Mouse (Mus musculus): ENCODE measurements at regions not wholly inside any gene's neighbourhood (a gene's known extent, or its start where the extent isn't known, plus 50 kb on each side); places are given as distances from the start of the nearest gene placed in this dataset.

GRCm38 (mm10) chrX:158971726-158972125 lies 238.4 kb upstream of the Rps6ka3 start:
- DNase-seq (ENCODE audit: low spot score) (no peak), ATAC-seq (replicated peaks; ENCODE audit: low FRiP score, low TSS enrichment, low read depth) (no peak)
- H3K36me3 ChIP-seq (ENCODE audit: control insufficient read depth, insufficient read depth, low read length): no peaks in the 10 kb centered on the region
- no peak overlapping the region for H3K4me3 ChIP-seq (ENCODE audit: low read depth, low read length)
- no peak overlapping the region for H3K4me2 ChIP-seq (ENCODE audit: low read length)
- 58% methylated on average over 5 of the region's 5 CpGs for WGBS
- no peaks in the 10 kb centered on the region for H3K4me1 ChIP-seq (replicated peaks; ENCODE audit: control insufficient read depth, insufficient read depth, low read length)
- H3K27me3 ChIP-seq (replicated peaks; ENCODE audit: control insufficient read depth, insufficient read depth, low read length): no peaks in the 10 kb centered on the region
- H3K9ac ChIP-seq (ENCODE audit: low read length): no peak overlapping the region
- no peaks in the 10 kb centered on the region for H3K9me3 ChIP-seq (ENCODE audit: control insufficient read depth, low read length)
- H3K27ac ChIP-seq (ENCODE audit: low read depth): no peak overlapping the region

- no peak overlapping the region for H3K4me3 ChIP-seq (ENCODE audit: low read depth, low read length)
- no peaks in the 10 kb centered on the region for H3K27me3 ChIP-seq (replicated peaks; ENCODE audit: control insufficient read depth, insufficient read depth, low read length)
- no peak for DNase-seq (ENCODE audit: low spot score)
- H3K36me3 ChIP-seq (ENCODE audit: control insufficient read depth, insufficient read depth, low read length): no peaks in the 10 kb centered on the region
- H3K4me2 ChIP-seq (ENCODE audit: low read length): no peak overlapping the region
- no peaks in the 10 kb centered on the region for H3K9me3 ChIP-seq (ENCODE audit: control insufficient read depth, low read length)
- no peak overlapping the region for H3K27ac ChIP-seq (ENCODE audit: low read depth)
- WGBS: 38% methylated on average over 5 of the region's 5 CpGs
- ATAC-seq (replicated peaks; ENCODE audit: low FRiP score, low TSS enrichment, low read depth): no peak
- no peak overlapping the region for H3K9ac ChIP-seq (ENCODE audit: low read length)
- no peaks in the 10 kb centered on the region for H3K4me1 ChIP-seq (replicated peaks; ENCODE audit: control insufficient read depth, insufficient read depth, low read length)
Measured at GRCm38 (mm10) chrX:158976648-158977047, 233.5 kb upstream of the Rps6ka3 start.

GRCm38 (mm10) chrX:158984721-158985120 lies 225.4 kb upstream of the Rps6ka3 start:
- Histone ChIP-seq H3K4me3 (ENCODE audit: low read depth, low read length) (no peak overlapping the region), H3K9ac (ENCODE audit: low read length) (no peak overlapping the region), H3K4me1 (replicated peaks; ENCODE audit: control insufficient read depth, insufficient read depth, low read length) (no peaks in the 10 kb centered on the region), H3K27ac (ENCODE audit: low read depth) (no peak overlapping the region), H3K27me3 (replicated peaks; ENCODE audit: control insufficient read depth, insufficient read depth, low read length) (no peaks in the 10 kb centered on the region), H3K4me2 (ENCODE audit: low read length) (no peak overlapping the region), H3K9me3 (ENCODE audit: control insufficient read depth, low read length) (no peaks in the 10 kb centered on the region), H3K36me3 (ENCODE audit: control insufficient read depth, insufficient read depth, low read length) (no peaks in the 10 kb centered on the region)
- DNase-seq (ENCODE audit: low spot score) (no peak), ATAC-seq (replicated peaks; ENCODE audit: low FRiP score, low TSS enrichment, low read depth) (no peak)
- 79% methylated on average over 2 of the region's 2 CpGs for WGBS

GRCm38 (mm10) chrX:158987676-158988075 lies 222.4 kb upstream of the Rps6ka3 start:
- no peak overlapping the region for H3K4me3 ChIP-seq (ENCODE audit: low read depth, low read length)
- no peaks in the 10 kb centered on the region for H3K4me1 ChIP-seq (replicated peaks; ENCODE audit: control insufficient read depth, insufficient read depth, low read length)
- H3K36me3 ChIP-seq (ENCODE audit: control insufficient read depth, insufficient read depth, low read length): no peaks in the 10 kb centered on the region
- no peak overlapping the region for H3K9ac ChIP-seq (ENCODE audit: low read length)
- no peak overlapping the region for H3K4me2 ChIP-seq (ENCODE audit: low read length)
- no peak overlapping the region for H3K27ac ChIP-seq (ENCODE audit: low read depth)
- DNase-seq (ENCODE audit: low spot score) (no peak), ATAC-seq (replicated peaks; ENCODE audit: low FRiP score, low TSS enrichment, low read depth) (no peak)
- 30% methylated on average over 3 of the region's 3 CpGs for WGBS
- no peaks in the 10 kb centered on the region for H3K27me3 ChIP-seq (replicated peaks; ENCODE audit: control insufficient read depth, insufficient read depth, low read length)
- H3K9me3 ChIP-seq (ENCODE audit: control insufficient read depth, low read length): no peaks in the 10 kb centered on the region

GRCm38 (mm10) chrX:159018955-159019354 lies 191.2 kb upstream of the Rps6ka3 start:
- ATAC-seq (replicated peaks; ENCODE audit: low FRiP score, low TSS enrichment, low read depth) (no peak), DNase-seq (ENCODE audit: low spot score) (no peak)
- H3K27ac ChIP-seq (ENCODE audit: low read depth): no peak overlapping the region
- H3K4me1 ChIP-seq (replicated peaks; ENCODE audit: control insufficient read depth, insufficient read depth, low read length): no peaks in the 10 kb centered on the region
- no peaks in the 10 kb centered on the region for H3K36me3 ChIP-seq (ENCODE audit: control insufficient read depth, insufficient read depth, low read length)
- no peak overlapping the region for H3K9ac ChIP-seq (ENCODE audit: low read length)
- H3K4me2 ChIP-seq (ENCODE audit: low read length): no peak overlapping the region
- H3K27me3 ChIP-seq (replicated peaks; ENCODE audit: control insufficient read depth, insufficient read depth, low read length): no peaks in the 10 kb centered on the region
- no peak overlapping the region for H3K4me3 ChIP-seq (ENCODE audit: low read depth, low read length)
- H3K9me3 ChIP-seq (ENCODE audit: control insufficient read depth, low read length): no peaks in the 10 kb centered on the region
- WGBS: 71% methylated on average over 1 of the region's 1 CpGs

- H3K9me3 ChIP-seq (ENCODE audit: control insufficient read depth, low read length): no peaks in the 10 kb centered on the region
- DNase-seq (ENCODE audit: low spot score) (no peak), ATAC-seq (replicated peaks; ENCODE audit: low FRiP score, low TSS enrichment, low read depth) (no peak)
Measured at GRCm38 (mm10) chrX:159026311-159026710, 183.8 kb upstream of the Rps6ka3 start.

GRCm38 (mm10) chrX:159031927-159032326 lies 178.2 kb upstream of the Rps6ka3 start:
- DNase-seq (ENCODE audit: low spot score) (no peak), ATAC-seq (replicated peaks; ENCODE audit: low FRiP score, low TSS enrichment, low read depth) (no peak)
- Histone ChIP-seq H3K9ac (ENCODE audit: low read length) (no peak overlapping the region), H3K27ac (ENCODE audit: low read depth) (no peak overlapping the region), H3K27me3 (replicated peaks; ENCODE audit: control insufficient read depth, insufficient read depth, low read length) (no peaks in the 10 kb centered on the region), H3K4me2 (ENCODE audit: low read length) (no peak overlapping the region), H3K36me3 (ENCODE audit: control insufficient read depth, insufficient read depth, low read length) (no peaks in the 10 kb centered on the region), H3K4me3 (ENCODE audit: low read depth, low read length) (no peak overlapping the region), H3K9me3 (ENCODE audit: control insufficient read depth, low read length) (no peaks in the 10 kb centered on the region), H3K4me1 (replicated peaks; ENCODE audit: control insufficient read depth, insufficient read depth, low read length) (no peaks in the 10 kb centered on the region)
- 67% methylated on average over 4 of the region's 4 CpGs for WGBS

More at GRCm38 (mm10) chrX:159026311-159026710, 183.8 kb upstream of the Rps6ka3 start:
- no peak overlapping the region for H3K4me3 ChIP-seq (ENCODE audit: low read depth, low read length)
- H3K27ac ChIP-seq (ENCODE audit: low read depth): no peak overlapping the region
- no peaks in the 10 kb centered on the region for H3K36me3 ChIP-seq (ENCODE audit: control insufficient read depth, insufficient read depth, low read length)
- no peak overlapping the region for H3K9ac ChIP-seq (ENCODE audit: low read length)
- no peak overlapping the region for H3K4me2 ChIP-seq (ENCODE audit: low read length)
- H3K27me3 ChIP-seq (replicated peaks; ENCODE audit: control insufficient read depth, insufficient read depth, low read length): no peaks in the 10 kb centered on the region
- WGBS: 96% methylated on average over 1 of the region's 1 CpGs
- H3K4me1 ChIP-seq (replicated peaks; ENCODE audit: control insufficient read depth, insufficient read depth, low read length): no peaks in the 10 kb centered on the region

GRCm38 (mm10) chrX:159043432-159043831 lies 166.7 kb upstream of the Rps6ka3 start:
- no peak overlapping the region for H3K4me2 ChIP-seq (ENCODE audit: low read length)
- no peaks in the 10 kb centered on the region for H3K9me3 ChIP-seq (ENCODE audit: control insufficient read depth, low read length)
- no peak overlapping the region for H3K27ac ChIP-seq (ENCODE audit: low read depth)
- WGBS: 21% methylated on average over 3 of the region's 3 CpGs
- ATAC-seq (replicated peaks; ENCODE audit: low FRiP score, low TSS enrichment, low read depth) (no peak), DNase-seq (ENCODE audit: low spot score) (no peak)
- H3K9ac ChIP-seq (ENCODE audit: low read length): no peak overlapping the region
- H3K4me1 ChIP-seq (replicated peaks; ENCODE audit: control insufficient read depth, insufficient read depth, low read length): no peaks in the 10 kb centered on the region
- H3K4me3 ChIP-seq (ENCODE audit: low read depth, low read length): no peak overlapping the region
- no peaks in the 10 kb centered on the region for H3K36me3 ChIP-seq (ENCODE audit: control insufficient read depth, insufficient read depth, low read length)
- no peaks in the 10 kb centered on the region for H3K27me3 ChIP-seq (replicated peaks; ENCODE audit: control insufficient read depth, insufficient read depth, low read length)

- Histone ChIP-seq H3K4me3 (ENCODE audit: low read depth, low read length) (no peak overlapping the region), H3K9me3 (ENCODE audit: control insufficient read depth, low read length) (no peaks in the 10 kb centered on the region), H3K27me3 (replicated peaks; ENCODE audit: control insufficient read depth, insufficient read depth, low read length) (no peaks in the 10 kb centered on the region), H3K4me1 (replicated peaks; ENCODE audit: control insufficient read depth, insufficient read depth, low read length) (no peaks in the 10 kb centered on the region), H3K4me2 (ENCODE audit: low read length) (no peak overlapping the region), H3K36me3 (ENCODE audit: control insufficient read depth, insufficient read depth, low read length) (no peaks in the 10 kb centered on the region), H3K9ac (ENCODE audit: low read length) (no peak overlapping the region), H3K27ac (ENCODE audit: low read depth) (no peak overlapping the region)
- no peak for ATAC-seq (replicated peaks; ENCODE audit: low FRiP score, low TSS enrichment, low read depth)
- DNase-seq (ENCODE audit: low spot score): no peak
- WGBS: 30% methylated on average over 2 of the region's 2 CpGs
Measured at GRCm38 (mm10) chrX:159047876-159048275, 162.2 kb upstream of the Rps6ka3 start.
